Mouse (Mus musculus) cortical plate, adult 2 months (tissue): ENCODE data around the gene Cyp2j6. TPM values are rescaled to one million over a fixed set of nuclear protein-coding genes. Genes with fewer than 3 reads are reported as not detected.
A peak's percentile ranks its signal among the peaks of the same experiment; 100 is the strongest.
"Not testable (repeated sequence)": the region's sequence is repeated elsewhere in the genome, so short reads cannot be mapped to it uniquely, and the experiment has no call there.

Experiments used
- H3K27ac ChIP-seq: fragments of 200-500 bp; 2 replicates; pipeline ENCODE4 v1.5.1; 2012; ENCODE audit warnings: low read length, control low read depth, inconsistent platforms; ENCODE audit not compliant: insufficient read depth
- H3K4me1 ChIP-seq: fragments of 200-500 bp; 2 replicates; pipeline ENCODE4 v1.6.1; 2011; ENCODE audit warnings: low read length; ENCODE audit not compliant: control insufficient read depth, insufficient read depth
- H3K4me3 ChIP-seq: fragments of 200-500 bp; 2 replicates; pipeline ENCODE4 v1.5.1; 2011; ENCODE audit warnings: mild to moderate bottlenecking, low read length, control low read depth; ENCODE audit not compliant: insufficient read depth
- CTCF ChIP-seq: fragments of 200-500 bp; IDR thresholded peaks from 2 replicates; pipeline ENCODE4 v1.5.1; 2011; ENCODE audit warnings: mild to moderate bottlenecking, control low read depth, low read length; ENCODE audit not compliant: insufficient read depth; ENCODE audit errors: extremely low read depth
- POLR2A ChIP-seq: fragments of 200-500 bp; IDR thresholded peaks from 2 replicates; pipeline ENCODE4 v1.6.1; 2011; ENCODE audit warnings: mild to moderate bottlenecking, low read length, control low read depth; ENCODE audit not compliant: insufficient read depth; ENCODE audit errors: extremely low read depth
- polyA plus RNA-seq: library from polyadenylated mRNA; depleted of rRNA; stranded (reverse); fragments of >200 nt; gene quantifications from 2 replicates; pipeline ENCODE4 v1.2.3, GENCODE M21; 2012; rRNA removed

Gene Cyp2j6
- polyA plus RNA-seq = 14.3 and 14.5 TPM in 2 replicates

DNA sequence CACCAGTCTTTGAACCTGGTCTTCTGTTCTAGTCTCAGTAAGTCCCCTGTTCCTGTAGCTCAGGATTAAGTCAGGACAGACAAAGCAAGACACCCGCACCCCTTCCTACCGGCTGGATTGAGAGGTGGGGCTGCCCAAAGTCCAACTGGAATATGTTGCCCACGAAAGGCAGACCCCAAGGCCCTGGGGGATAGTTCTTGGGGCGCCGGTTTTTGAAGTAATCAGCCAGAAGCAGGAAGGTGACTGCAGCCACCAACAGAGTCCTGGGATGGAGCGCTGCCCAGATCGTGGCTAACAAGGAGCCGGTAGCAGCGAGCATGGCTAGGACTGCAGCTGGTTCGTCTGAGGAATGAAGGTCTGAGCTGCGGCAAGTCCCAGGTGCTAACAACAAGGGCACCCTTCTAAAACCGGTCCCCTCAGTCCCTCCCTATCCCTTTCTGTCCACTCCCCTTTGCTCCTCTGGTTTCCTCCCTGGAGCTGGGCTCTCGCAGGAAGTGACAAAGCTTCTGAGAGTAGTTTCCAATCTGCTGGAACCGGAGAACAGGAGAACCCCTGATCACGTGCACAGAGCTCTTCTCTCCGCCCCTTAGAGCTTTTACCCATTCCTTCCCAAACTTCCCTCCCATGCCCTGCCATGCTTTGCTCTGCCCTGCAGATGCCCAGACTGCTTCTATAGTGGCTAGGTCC is at the start of gene Cyp2j6:
TSS of gene Cyp2j6 (minus strand) at position 529 of the 687 bp plus-strand sequence.
- no peaks in the 10 kb centered on the region for H3K4me1 ChIP-seq
- TF ChIP-seq CTCF (no peak), POLR2A (peak; percentile 87; the same call in 1 of the 2 replicates)
- H3K4me3 ChIP-seq = peak within 1 kb of the TSS; percentile 94
- no peak within 1 kb of the TSS for H3K27ac ChIP-seq

DNA sequence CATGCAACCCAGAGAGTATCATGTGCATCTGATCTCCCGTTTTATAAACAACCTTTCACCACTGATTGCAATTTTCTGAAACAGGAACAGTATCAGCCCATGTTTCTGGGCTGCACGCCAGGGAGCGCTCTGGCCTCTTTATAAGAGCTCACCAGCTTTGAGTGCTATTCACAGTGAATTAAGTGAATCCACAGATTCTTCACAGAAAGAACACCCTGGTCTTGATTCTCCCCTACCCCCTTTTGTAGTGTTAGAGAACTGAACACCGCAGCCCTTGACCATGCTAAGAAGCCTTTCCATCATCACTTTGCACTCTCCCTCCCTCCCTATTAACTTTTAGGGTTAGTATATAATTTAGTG is 38.3 kb upstream of the Cyp2j6 start:
- TF ChIP-seq CTCF (no peak), POLR2A (no peak)
- Histone ChIP-seq H3K4me1 (no peaks in the 10 kb centered on the region; the same call in 1 of the 2 replicates), H3K27ac (no peak overlapping the region), H3K4me3 (no peak overlapping the region; the same call in 1 of the 2 replicates)

DNA sequence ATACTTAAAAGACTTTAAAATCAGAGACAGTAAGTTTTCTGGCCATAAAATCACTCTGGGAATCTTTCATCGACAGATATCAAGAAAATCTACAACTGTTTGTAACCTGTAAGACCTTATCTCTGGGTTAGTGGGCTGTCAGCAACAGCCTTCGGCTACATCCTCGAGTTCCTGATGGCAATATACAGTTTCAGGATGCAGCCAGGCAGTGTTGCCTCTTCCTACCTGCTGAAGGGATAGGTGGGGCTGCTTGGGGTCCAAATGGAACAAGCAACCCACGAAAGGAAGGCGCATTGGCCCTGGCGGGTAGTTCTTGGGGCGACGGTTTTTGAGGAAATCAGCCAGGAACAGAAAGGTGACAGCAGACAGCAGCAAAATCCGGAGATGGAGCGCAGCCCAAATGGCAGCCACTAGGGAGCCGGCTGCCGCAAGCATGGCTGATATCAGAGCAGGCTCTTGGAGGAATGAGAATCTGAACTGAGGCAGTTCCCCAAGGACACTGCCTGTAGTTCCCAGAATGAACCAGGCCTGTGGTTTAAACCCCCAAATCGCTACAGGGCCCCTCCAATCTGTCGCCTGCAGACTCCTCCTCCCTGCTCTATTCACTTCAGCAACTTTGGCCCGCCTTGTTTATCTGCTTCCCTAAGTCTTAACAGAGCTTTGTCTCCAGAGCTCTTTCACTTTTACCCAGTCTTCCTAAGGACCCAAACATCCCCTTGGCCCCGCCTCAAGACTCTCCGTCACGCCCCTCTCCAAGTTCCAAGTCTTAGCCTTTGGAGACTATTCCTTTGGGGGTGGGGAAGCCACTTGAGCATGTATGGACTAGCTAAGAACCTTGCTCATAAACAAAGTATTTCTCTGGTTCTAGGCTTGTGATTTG is 37.7 kb upstream of the Cyp2j6 start, which contains the start of gene Cyp2j9:
TSS of gene Cyp2j9 (minus strand) at position 668 of the 880 bp plus-strand sequence.
- peak within 1 kb of the TSS; percentile 55 for H3K27ac ChIP-seq
- TF ChIP-seq POLR2A (no peak), CTCF (no peak)
- H3K4me1 ChIP-seq = no peaks in the 10 kb centered on the region; the same call in 1 of the 2 replicates
- H3K4me3 ChIP-seq = peak within 1 kb of the TSS; percentile 45

DNA sequence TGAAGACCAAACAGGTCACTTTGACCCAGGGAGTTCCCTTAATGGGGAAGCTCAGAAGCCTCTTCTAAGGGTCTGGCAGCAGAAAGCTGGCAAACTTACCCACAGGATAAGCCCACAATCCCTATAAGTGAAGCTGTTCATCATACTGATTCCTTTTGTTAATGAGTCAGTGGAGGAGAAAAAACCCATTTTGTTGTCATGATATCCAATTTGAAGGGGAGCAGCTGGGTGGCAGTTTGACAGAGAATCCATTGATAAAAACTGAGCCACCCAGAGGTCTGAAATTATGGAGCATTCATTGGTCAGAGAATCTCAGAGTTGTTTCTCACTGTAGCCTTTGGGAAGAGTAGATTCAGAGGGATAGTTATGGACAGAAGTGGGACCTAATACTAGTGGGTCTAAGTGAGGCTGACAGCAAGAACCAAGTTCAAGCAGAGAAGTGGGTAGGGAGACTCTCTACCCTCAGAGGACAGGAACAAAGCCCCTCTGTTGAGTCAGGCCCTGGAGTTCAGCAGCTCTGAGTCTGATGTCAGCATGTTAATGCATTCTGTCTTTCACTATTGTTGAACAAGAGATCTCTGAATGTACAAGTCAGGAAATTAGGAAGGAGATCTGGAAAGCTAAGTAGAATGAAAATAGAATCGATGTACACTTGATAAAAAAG is 28.1 kb upstream of the Cyp2j6 start:
- H3K27ac ChIP-seq = peak overlapping the region; percentile 81; the same call in 1 of the 2 replicates

DNA sequence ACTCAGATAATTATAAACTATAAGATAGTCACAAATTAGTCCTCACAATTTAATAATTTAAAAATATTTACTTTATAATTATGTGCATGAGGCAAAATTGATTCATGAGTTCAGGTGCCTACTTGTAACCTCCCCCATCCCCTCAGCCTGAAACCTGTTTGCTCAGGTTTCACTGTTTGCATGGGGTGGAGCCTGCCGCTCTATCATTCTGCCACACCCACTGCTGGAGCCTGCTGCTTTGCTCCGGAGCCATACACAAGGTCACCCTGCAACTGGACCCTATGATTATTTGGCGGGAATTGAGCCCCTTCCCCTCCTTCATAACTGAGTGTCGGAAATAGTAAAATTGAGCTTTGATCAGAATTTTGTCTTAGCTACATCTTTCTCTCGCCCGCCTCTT is 26.9 kb upstream of the Cyp2j6 start:
- not testable (repeated sequence) for H3K4me1 ChIP-seq, H3K27ac ChIP-seq, H3K4me3 ChIP-seq

More for the DNA sequence above, 28.1 kb upstream of the Cyp2j6 start:
- Histone ChIP-seq H3K4me1 (no peaks in the 10 kb centered on the region), H3K4me3 (no peak overlapping the region)
- TF ChIP-seq CTCF (no peak), POLR2A (no peak)

DNA sequence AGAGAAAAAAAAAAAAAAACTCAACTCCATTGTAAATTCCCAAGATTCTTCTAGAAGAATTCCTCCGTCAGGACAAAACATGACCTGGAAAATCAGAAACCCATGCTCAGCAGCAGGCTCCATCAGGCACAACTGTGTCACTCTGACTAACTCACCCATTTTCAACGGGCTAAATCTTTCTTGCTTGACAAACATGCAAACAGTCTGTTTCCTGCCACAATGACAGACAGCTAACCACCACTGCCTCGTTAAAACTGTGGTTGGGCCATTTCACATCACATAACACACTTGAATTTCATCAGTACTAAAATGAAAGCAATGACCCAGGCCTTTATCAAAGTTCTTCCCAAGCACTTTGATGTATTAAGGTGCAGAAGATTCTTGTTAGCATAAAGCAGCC is 16.0 kb upstream of the Cyp2j6 start:
- no peak overlapping the region for H3K4me3 ChIP-seq
- no peaks in the 10 kb centered on the region for H3K4me1 ChIP-seq
- H3K27ac ChIP-seq = no peak overlapping the region
- no peak for TF ChIP-seq POLR2A
- TF ChIP-seq CTCF = no peak

DNA sequence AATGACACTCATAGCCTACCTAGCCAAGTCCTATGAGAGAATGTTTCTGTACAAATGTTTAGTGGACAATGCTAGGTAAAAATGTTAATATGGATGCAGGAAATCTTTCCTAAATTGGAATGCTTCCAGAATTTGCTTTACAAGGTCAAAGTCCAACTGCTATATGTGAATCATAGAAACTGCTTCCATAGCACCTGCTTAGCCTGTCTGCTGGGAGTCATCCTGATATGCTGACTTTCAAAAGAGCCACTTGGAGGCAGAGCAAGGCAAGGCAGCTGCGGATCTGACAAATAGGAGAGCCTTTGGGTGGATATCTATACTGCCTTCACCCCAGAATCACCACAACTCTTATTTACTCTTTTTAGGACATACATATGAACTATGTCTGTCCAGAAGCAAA is 14.5 kb upstream of the Cyp2j6 start:
- TF ChIP-seq CTCF (no peak), POLR2A (no peak)
- H3K27ac ChIP-seq = no peak overlapping the region
- H3K4me3 ChIP-seq = no peak overlapping the region
- H3K4me1 ChIP-seq = no peaks in the 10 kb centered on the region

DNA sequence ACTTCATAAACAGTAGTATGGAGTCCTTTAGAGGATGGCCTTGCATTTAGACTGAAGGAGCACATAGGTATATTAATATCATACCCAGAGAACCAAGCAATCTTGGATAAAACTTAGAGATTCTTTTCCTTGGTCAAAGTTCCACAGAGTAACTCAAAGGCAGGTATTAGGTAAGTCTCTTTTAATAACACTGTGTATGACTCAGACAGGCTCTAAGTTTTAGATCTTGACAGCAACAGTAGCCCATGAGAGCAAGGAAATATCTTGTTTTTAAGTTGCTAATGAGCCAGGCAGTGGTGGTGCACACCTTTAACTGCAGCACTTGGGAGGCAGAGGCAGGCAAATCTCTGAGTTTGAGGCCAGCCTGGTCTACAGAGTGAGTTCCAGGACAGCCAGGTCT is 12.3 kb upstream of the Cyp2j6 start:
- Histone ChIP-seq H3K27ac (no peak overlapping the region), H3K4me1 (no peaks in the 10 kb centered on the region), H3K4me3 (no peak overlapping the region)
- TF ChIP-seq POLR2A (no peak), CTCF (no peak)

DNA sequence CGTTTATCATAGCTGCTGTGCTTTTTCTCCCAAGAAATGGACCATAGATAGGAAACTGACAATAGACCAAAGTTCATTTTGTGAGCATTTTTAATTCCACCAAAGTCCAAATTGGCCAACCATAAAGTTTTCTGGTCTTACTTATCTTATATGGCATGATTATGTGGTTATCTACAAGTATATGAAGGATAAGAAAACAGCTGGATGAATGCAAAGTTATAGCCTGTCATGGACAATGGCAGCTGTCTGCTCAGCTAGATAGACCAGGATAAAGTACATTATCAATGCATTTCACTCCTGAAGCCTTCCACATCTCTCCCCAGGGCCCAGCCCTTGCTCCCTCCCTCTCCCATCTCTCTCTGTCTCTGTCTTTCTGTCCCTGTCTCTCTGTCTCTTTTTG is 7.0 kb upstream of the Cyp2j6 start:
- Histone ChIP-seq H3K27ac (no peak overlapping the region), H3K4me1 (no peaks in the 10 kb centered on the region), H3K4me3 (no peak overlapping the region)
- TF ChIP-seq POLR2A = no peak
- TF ChIP-seq CTCF = no peak
